Mouse (Mus musculus): ENCODE data around the gene Txlna. TPM values are rescaled to one million over a fixed set of nuclear protein-coding genes. Genes with fewer than 3 reads are reported as not detected.

The Txlna gene
- polyA plus RNA-seq, 1 experiment from 2014 or later: 47.0 TPM

DNA sequence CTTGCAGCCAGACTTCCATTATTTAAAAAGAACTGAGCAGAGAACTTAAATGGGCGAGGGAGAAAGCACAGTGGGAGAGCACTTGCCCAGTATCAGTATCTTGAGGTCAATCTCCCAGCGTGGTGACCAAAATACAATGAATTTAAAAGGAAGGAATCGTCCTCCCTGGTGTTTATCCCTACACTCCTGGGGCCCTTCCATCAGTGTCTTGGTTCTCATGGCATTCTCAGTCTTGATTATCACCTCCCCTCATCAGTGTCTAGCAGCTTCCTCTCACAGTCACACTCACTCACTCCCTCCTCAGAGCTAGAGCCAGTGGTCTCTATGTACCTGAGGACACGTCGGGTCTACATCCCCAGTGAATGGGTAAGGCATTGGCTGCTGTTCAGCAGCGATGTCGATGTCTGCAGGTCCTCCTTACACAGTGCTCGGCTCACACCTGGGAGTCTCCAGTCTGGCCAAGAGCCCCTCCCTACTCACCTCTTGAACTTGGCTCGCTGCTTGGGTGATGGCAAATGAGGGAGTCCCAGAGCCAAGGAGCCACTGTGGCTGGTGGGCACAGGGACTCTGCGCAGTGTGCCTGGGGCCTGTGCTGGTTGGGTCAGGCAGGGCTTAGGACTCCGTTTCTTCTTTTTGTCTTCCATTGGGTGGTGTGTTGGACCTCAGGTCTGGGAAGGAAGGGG lies 18.6 kb downstream of the Txlna start:
- H3K27ac ChIP-seq (ENCODE audit: low read length): peak overlapping the region; percentile 56
- H3K4me2 ChIP-seq (ENCODE audit: low read depth, low read length): peak overlapping the region; percentile 83
- no peak for ATAC-seq (replicated peaks; ENCODE audit: extremely low read depth, insufficient read depth, low FRiP score)
- no peaks in the 10 kb centered on the region for H3K27me3 ChIP-seq (ENCODE audit: control insufficient read depth, insufficient read depth, low read length)
- H3K4me3 ChIP-seq (ENCODE audit: low read length): peak overlapping the region; percentile 84
- H3K9me3 ChIP-seq (replicated peaks; ENCODE audit: control insufficient read depth, low read length): no peaks in the 10 kb centered on the region
- 72% methylated on average over 11 of the region's 11 CpGs for WGBS
- peaks cover 10% of the 10 kb centered on the region for H3K36me3 ChIP-seq (ENCODE audit: control insufficient read depth, insufficient read depth)
- peak overlapping the region; percentile 87; the same call in 1 of the 2 replicates for H3K9ac ChIP-seq (ENCODE audit: low read length)
- peaks cover 32% of the 10 kb centered on the region for H3K4me1 ChIP-seq (ENCODE audit: control insufficient read depth, insufficient read depth, low read length)

DNA sequence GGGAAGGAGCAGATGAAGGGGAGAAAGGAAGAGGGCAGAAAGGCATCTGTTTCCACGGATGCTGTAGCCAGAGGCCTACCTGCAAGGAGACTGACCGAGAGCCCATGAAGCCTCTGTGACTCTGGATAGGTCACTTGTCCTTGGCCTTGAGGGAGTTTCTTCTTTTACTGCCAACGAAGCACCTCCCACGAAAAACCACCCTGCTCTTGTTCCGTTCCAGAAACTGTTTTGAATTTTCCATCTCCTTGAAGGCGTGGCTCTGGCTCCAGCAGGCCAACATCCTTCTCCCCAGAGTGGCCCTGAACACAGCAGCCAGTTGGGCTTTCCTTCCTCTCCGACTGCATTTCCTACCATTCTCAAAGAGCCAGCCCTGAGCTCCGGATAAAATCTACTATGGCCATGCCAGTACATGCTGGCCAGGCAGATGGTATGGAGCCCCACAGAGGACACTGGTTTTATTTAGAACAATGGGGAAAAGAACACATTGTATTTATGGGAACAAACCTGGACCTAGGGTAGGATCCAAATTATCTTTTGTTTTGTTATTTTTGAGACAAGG lies 19.5 kb downstream of the Txlna start:
- peaks cover 32% of the 10 kb centered on the region for H3K4me1 ChIP-seq (ENCODE audit: control insufficient read depth, insufficient read depth, low read length)
- ATAC-seq (replicated peaks; ENCODE audit: extremely low read depth, insufficient read depth, low FRiP score): no peak
- peak overlapping the region; percentile 13 for H3K4me2 ChIP-seq (ENCODE audit: low read depth, low read length)
- H3K9ac ChIP-seq (ENCODE audit: low read length): no peak overlapping the region
- no peaks in the 10 kb centered on the region for H3K9me3 ChIP-seq (replicated peaks; ENCODE audit: control insufficient read depth, low read length)
- H3K27me3 ChIP-seq (ENCODE audit: control insufficient read depth, insufficient read depth, low read length): no peaks in the 10 kb centered on the region
- 68% methylated on average over 8 of the region's 8 CpGs for WGBS
- H3K36me3 ChIP-seq (ENCODE audit: control insufficient read depth, insufficient read depth): peaks cover 6% of the 10 kb centered on the region; the same call in 1 of the 2 replicates
- peak overlapping the region; percentile 56 for H3K27ac ChIP-seq (ENCODE audit: low read length)
- 0 out of 2 replicates have a peak overlapping the region, but pooled peaks have one; percentile 4 for H3K4me3 ChIP-seq (ENCODE audit: low read length)

DNA sequence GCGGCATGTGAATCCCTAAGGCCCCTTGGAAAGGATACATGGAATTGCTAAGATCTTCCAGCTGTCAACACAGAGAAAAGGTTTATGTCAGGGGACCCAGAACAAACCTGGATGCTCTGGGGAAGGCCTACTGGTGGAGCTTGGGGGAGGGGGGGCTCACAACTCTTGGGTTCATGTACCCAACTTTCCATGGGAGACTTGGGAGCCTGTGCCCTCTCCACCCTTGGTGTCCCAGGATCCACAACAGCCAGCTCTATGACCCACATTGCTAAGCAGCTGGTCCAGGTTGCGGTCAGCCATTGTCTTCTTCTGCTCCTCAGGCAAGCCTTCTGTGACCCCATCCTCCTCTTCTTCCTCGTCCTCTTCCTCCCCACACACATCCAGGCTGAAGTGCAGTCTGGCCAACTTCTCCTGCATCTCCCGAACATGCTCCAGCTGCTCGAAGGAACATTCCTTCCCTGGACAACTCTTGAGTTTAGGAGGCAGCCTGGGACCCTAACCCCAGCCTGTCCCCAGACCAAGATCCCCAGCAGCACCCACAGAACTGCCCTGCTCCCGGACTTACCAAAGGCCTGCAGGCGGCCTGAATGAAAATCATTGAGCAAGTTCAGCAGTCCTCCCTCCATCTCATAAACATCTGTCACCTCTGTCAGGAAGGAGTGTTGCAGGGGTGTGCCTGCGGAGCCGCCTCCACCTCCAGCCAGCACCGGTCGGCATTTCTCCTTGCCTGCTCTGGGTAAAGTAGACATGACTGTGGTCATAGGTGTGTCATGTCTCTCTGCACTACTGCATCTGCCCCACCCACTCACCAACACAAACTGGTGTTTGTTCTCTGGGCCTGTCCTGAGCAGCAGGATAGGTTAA lies 20.2 kb downstream of the Txlna start:
- H3K9me3 ChIP-seq (replicated peaks; ENCODE audit: control insufficient read depth, low read length): no peaks in the 10 kb centered on the region
- WGBS: 79% methylated on average over 11 of the region's 11 CpGs
- H3K36me3 ChIP-seq (ENCODE audit: control insufficient read depth, insufficient read depth): peaks cover 13% of the 10 kb centered on the region; the same call in 1 of the 2 replicates
- peaks cover 31% of the 10 kb centered on the region for H3K4me1 ChIP-seq (ENCODE audit: control insufficient read depth, insufficient read depth, low read length)
- peak overlapping the region; percentile 34 for H3K27ac ChIP-seq (ENCODE audit: low read length)
- ATAC-seq (replicated peaks; ENCODE audit: extremely low read depth, insufficient read depth, low FRiP score): no peak
- H3K4me2 ChIP-seq (ENCODE audit: low read depth, low read length): peak overlapping the region; percentile 13
- H3K9ac ChIP-seq (ENCODE audit: low read length): no peak overlapping the region
- H3K4me3 ChIP-seq (ENCODE audit: low read length): 0 out of 2 replicates have a peak overlapping the region, but pooled peaks have one; percentile 4
- H3K27me3 ChIP-seq (ENCODE audit: control insufficient read depth, insufficient read depth, low read length): no peaks in the 10 kb centered on the region

DNA sequence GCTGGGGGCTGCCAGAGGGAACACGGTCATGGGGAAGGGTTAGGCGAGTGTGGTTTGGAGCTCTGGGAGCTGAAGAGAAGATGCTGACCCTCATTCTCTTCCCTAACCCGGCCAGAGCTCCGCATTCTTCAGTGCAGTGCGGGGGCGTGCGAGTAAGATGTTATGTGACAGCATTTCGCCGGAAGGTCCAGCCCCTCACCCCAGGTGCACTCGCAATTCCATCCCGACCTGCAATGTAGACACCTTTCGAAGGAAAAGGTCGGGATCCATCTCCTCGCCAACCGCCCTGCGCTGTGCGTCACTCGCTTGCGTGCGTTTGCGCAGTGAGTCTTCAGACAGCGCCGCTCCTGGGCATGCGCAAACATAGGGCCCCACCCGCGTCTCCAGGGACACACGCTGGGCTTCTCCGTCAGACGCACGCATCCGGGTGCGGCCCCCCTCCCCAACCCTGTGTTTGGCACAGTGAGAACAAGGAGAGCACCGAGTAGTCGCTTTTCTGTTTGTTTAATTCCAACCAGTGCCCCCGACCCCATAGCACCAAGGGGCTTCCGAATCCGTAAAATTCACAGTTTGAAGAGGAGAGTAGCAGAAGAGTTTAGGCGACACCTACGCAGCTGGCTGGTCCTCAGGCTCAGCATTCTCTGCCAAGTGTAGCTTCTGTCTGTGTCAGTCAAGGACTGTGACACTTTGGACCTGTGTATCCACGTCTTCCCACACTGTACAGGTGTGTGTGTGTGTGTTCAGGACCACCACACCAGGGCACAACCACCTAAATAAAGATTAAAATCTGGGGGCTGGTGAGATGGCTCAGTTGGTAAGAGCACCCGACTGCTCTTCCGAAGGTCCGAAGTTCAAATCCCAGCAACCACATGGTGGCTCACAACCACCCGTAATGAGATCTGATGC lies 21.8 kb downstream of the Txlna start, which contains the start of gene Iqcc:
Iqcc (minus strand) TSS at position 314 of the 906 bp plus-strand sequence.
- peaks cover 14% of the 10 kb centered on the region; the same call in 1 of the 2 replicates for H3K36me3 ChIP-seq (ENCODE audit: control insufficient read depth, insufficient read depth)
- H3K4me2 ChIP-seq (ENCODE audit: low read depth, low read length): peak within 1 kb of the TSS; percentile 97
- no peaks in the 10 kb centered on the region for H3K27me3 ChIP-seq (ENCODE audit: control insufficient read depth, insufficient read depth, low read length)
- H3K9me3 ChIP-seq (replicated peaks; ENCODE audit: control insufficient read depth, low read length): no peaks in the 10 kb centered on the region
- H3K4me3 ChIP-seq (ENCODE audit: low read length): peak within 1 kb of the TSS; percentile 84
- peak within 1 kb of the TSS; percentile 91 for H3K27ac ChIP-seq (ENCODE audit: low read length)
- H3K9ac ChIP-seq (ENCODE audit: low read length): peak within 1 kb of the TSS; percentile 92
- WGBS: 4% methylated on average over 43 of the region's 44 CpGs
- H3K4me1 ChIP-seq (ENCODE audit: control insufficient read depth, insufficient read depth, low read length): peaks cover 26% of the 10 kb centered on the region
- ATAC-seq (replicated peaks; ENCODE audit: extremely low read depth, insufficient read depth, low FRiP score): peak; percentile 87

DNA sequence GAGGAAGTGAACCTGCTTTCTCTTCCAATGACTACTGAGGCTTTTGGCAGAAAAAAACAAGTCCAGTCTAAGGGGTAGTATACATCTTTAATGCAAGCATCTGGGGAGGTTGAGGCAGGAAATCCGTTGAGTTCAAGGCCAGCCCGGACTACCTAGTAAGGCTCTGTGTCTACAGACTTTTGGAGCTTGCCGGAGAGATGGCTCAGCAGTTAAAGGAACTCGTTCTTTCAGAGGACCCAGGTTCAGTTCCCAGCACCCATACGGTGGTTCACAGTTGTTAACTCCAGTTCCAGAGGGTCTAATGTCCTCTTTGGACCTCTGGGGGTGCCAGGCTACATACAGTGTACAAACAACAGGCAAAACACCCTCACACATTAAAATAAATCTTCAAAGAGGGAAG lies 22.8 kb downstream of the Txlna start:
- H3K4me1 ChIP-seq (ENCODE audit: control insufficient read depth, insufficient read depth, low read length): peaks cover 30% of the 10 kb centered on the region
- peaks cover 14% of the 10 kb centered on the region; the same call in 1 of the 2 replicates for H3K36me3 ChIP-seq (ENCODE audit: control insufficient read depth, insufficient read depth)
- H3K27me3 ChIP-seq (ENCODE audit: control insufficient read depth, insufficient read depth, low read length): no peaks in the 10 kb centered on the region
- peak overlapping the region; percentile 97 for H3K4me2 ChIP-seq (ENCODE audit: low read depth, low read length)
- peak overlapping the region; percentile 84 for H3K4me3 ChIP-seq (ENCODE audit: low read length)
- H3K9me3 ChIP-seq (replicated peaks; ENCODE audit: control insufficient read depth, low read length): no peaks in the 10 kb centered on the region
- no peak overlapping the region; the same call in 1 of the 2 replicates for H3K27ac ChIP-seq (ENCODE audit: low read length)
- no peak for ATAC-seq (replicated peaks; ENCODE audit: extremely low read depth, insufficient read depth, low FRiP score)
- 91% methylated on average over 5 of the region's 5 CpGs for WGBS
- H3K9ac ChIP-seq (ENCODE audit: low read length): peak overlapping the region; percentile 92

DNA sequence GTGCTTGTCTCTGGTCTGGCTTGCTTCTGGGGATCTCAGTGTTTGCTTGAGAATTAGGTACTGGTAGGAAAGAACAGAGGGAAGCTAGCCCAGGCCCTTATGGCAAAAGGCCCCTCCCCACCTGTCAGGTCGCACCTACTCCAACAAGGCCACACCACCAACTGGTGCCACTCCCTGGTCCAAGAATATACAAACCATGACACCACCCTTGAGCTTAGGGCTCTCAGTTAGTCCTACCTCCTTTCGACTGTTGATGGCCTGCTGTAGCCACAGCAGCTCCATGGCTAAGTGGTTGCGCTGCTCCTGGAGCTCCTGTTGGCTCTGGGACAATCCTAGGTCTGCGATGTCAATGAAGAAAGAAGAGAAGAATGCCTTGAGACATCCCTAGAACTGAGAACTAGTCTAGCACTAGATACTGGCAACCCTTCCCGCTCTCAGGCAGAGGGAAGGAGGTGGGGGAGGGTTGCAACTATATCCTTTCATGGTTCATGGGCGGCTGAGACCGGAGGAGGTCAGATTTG lies 23.7 kb downstream of the Txlna start:
- Histone ChIP-seq H3K27me3 (ENCODE audit: control insufficient read depth, insufficient read depth, low read length) (no peaks in the 10 kb centered on the region), H3K4me2 (ENCODE audit: low read depth, low read length) (no peak overlapping the region), H3K9me3 (replicated peaks; ENCODE audit: control insufficient read depth, low read length) (no peaks in the 10 kb centered on the region), H3K27ac (ENCODE audit: low read length) (no peak overlapping the region), H3K9ac (ENCODE audit: low read length) (no peak overlapping the region), H3K4me3 (ENCODE audit: low read length) (no peak overlapping the region), H3K36me3 (ENCODE audit: control insufficient read depth, insufficient read depth) (peaks cover 14% of the 10 kb centered on the region; the same call in 1 of the 2 replicates), H3K4me1 (ENCODE audit: control insufficient read depth, insufficient read depth, low read length) (peaks cover 21% of the 10 kb centered on the region)
- 88% methylated on average over 7 of the region's 7 CpGs for WGBS
- no peak for ATAC-seq (replicated peaks; ENCODE audit: extremely low read depth, insufficient read depth, low FRiP score)

DNA sequence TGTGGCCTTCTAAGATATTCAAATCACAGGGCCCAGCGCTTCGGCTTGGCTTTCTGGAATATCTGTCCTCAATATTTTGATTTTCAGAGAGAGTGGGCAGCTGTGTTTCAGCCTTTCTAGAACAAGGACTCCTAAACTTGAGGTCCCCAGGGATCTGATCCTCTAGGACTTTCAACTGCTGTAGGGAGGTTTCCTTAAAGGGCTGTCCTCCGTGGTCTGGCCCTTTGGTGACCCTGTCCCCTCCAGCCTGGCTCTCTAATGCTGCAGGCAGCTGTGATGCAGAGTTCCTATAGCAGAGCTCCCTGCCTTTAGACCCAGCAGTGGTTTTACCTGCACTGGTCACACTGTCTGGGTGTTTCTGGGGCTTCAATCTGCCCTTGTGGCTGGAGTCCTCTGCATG lies 24.2 kb downstream of the Txlna start:
- ATAC-seq (replicated peaks; ENCODE audit: extremely low read depth, insufficient read depth, low FRiP score): no peak
- Histone ChIP-seq H3K4me3 (ENCODE audit: low read length) (no peak overlapping the region), H3K27ac (ENCODE audit: low read length) (no peak overlapping the region), H3K36me3 (ENCODE audit: control insufficient read depth, insufficient read depth) (peaks cover 14% of the 10 kb centered on the region; the same call in 1 of the 2 replicates), H3K4me2 (ENCODE audit: low read depth, low read length) (no peak overlapping the region), H3K9ac (ENCODE audit: low read length) (no peak overlapping the region), H3K9me3 (replicated peaks; ENCODE audit: control insufficient read depth, low read length) (no peaks in the 10 kb centered on the region), H3K27me3 (ENCODE audit: control insufficient read depth, insufficient read depth, low read length) (no peaks in the 10 kb centered on the region), H3K4me1 (ENCODE audit: control insufficient read depth, insufficient read depth, low read length) (peaks cover 21% of the 10 kb centered on the region)
- 91% methylated on average over 3 of the region's 3 CpGs for WGBS

DNA sequence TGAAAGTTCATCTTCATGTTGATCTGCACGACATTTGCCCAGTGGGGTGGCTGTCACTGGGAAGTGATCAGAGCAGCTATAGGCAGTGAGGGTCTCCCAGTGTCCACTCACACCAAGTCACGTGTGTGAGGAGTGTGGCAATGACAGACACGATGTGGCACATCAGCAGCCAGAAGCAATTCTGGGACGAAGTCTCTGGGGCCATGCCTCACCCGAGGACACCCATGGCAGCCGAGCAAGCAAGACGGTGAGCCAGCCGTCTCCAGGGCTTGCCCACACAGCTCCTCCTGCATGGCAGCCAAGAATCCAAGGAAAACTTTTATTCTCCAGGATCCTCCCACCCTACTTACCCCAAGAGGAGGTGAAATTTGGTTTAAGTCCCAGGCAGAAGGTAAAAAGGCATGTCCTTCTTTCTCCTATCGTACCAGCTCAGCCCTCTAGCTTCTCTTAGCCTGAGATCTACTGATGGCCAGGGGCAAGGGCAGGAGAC lies 25.0 kb downstream of the Txlna start:
- WGBS: 89% methylated on average over 9 of the region's 9 CpGs
- Histone ChIP-seq H3K27me3 (ENCODE audit: control insufficient read depth, insufficient read depth, low read length) (no peaks in the 10 kb centered on the region), H3K9ac (ENCODE audit: low read length) (no peak overlapping the region), H3K27ac (ENCODE audit: low read length) (no peak overlapping the region), H3K4me3 (ENCODE audit: low read length) (no peak overlapping the region), H3K36me3 (ENCODE audit: control insufficient read depth, insufficient read depth) (peaks cover 14% of the 10 kb centered on the region; the same call in 1 of the 2 replicates), H3K9me3 (replicated peaks; ENCODE audit: control insufficient read depth, low read length) (no peaks in the 10 kb centered on the region), H3K4me1 (ENCODE audit: control insufficient read depth, insufficient read depth, low read length) (peaks cover 21% of the 10 kb centered on the region), H3K4me2 (ENCODE audit: low read depth, low read length) (no peak overlapping the region)
- no peak for ATAC-seq (replicated peaks; ENCODE audit: extremely low read depth, insufficient read depth, low FRiP score)

All from heart, embryonic 16.5 days (tissue).